Mouse (Mus musculus) forebrain, embryonic 13.5 days (tissue): ENCODE data around the gene Msantd3. TPM values are rescaled to one million over a fixed set of nuclear protein-coding genes. Genes with fewer than 3 reads are reported as not detected.

Source experiments
- ATAC-seq: fragments of 200-750 bp; cut with Nextera tagmentation; 2 replicates; pipeline ENCODE4 v1.8.0; 2017
- H3K27ac ChIP-seq: fragments of 300-500 bp; sonication (generic); 2 replicates; pipeline ENCODE4 v1.5.1; 2015; ENCODE audit warnings: inconsistent platforms, mild to moderate bottlenecking, moderate library complexity
- H3K27me3 ChIP-seq: fragments of 300-500 bp; sonication (generic); 2 replicates; pipeline ENCODE4 v1.6.1; 2015; ENCODE audit warnings: mild to moderate bottlenecking, inconsistent platforms
- H3K36me3 ChIP-seq: fragments of 300-500 bp; sonication (generic); 2 replicates; pipeline ENCODE4 v1.6.1; 2015; ENCODE audit warnings: mild to moderate bottlenecking, inconsistent platforms; ENCODE audit not compliant: poor library complexity, severe bottlenecking
- H3K4me1 ChIP-seq: fragments of 300-500 bp; sonication (generic); 2 replicates; pipeline ENCODE4 v1.6.1; 2015; ENCODE audit warnings: inconsistent platforms
- H3K4me2 ChIP-seq: fragments of 300-500 bp; sonication (generic); 2 replicates; pipeline ENCODE4 v1.6.1; 2015; ENCODE audit warnings: inconsistent platforms, mild to moderate bottlenecking, moderate library complexity
- H3K4me3 ChIP-seq: fragments of 300-500 bp; sonication (generic); 2 replicates; pipeline ENCODE4 v1.5.1; 2015; ENCODE audit warnings: mild to moderate bottlenecking, inconsistent platforms
- H3K9ac ChIP-seq: fragments of 300-500 bp; sonication (generic); 2 replicates; pipeline ENCODE4 v1.6.1; 2015; ENCODE audit warnings: mild to moderate bottlenecking, inconsistent platforms
- H3K9me3 ChIP-seq: fragments of 300-500 bp; sonication (generic); replicated peaks from 2 replicates; pipeline ENCODE4 v1.6.1; 2016; ENCODE audit warnings: inconsistent platforms
- WGBS: fragments of 180-500 bp; shearing (Covaris S2); methylation state at CpG from one replicate; pipeline ENCODE4 v1.1.7; 2015; 5-methylcytosine and 5-hydroxymethylcytosine counted together
- polyA plus RNA-seq: library from polyadenylated mRNA; unstranded; fragments of >200 nt; fragmentation: Nextera tagmentation; extraction: Ambion mirVana; gene quantifications from 2 replicates; pipeline ENCODE4 v1.2.1, GENCODE M21; 2015

Msantd3 gene
- polyA plus RNA-seq, 1 experiment from 2014 or later, result 52.2 TPM

GRCm38 (mm10) chr4:48586099-48586821 lies 46.5 kb downstream of the Msantd3 start:
- WGBS, result 0% methylated on average over 12 of the region's 12 CpGs
- Histone ChIP-seq H3K9me3 (no peaks in the 10 kb centered on the region), H3K27ac (peak overlapping the region; percentile 97), H3K27me3 (no peaks in the 10 kb centered on the region), H3K4me3 (peak overlapping the region; percentile 88), H3K36me3 (peaks cover 10% of the 10 kb centered on the region; the same call in 1 of the 2 replicates), H3K9ac (peak overlapping the region; percentile 99), H3K4me2 (peak overlapping the region; percentile 88), H3K4me1 (peaks cover 46% of the 10 kb centered on the region)
- peak; percentile 41 for ATAC-seq

- WGBS, result 82% methylated on average over 2 of the region's 2 CpGs
Measured at GRCm38 (mm10) chr4:48587526-48587925, 47.8 kb downstream of the Msantd3 start.

GRCm38 (mm10) chr4:48588576-48588975 lies 48.8 kb downstream of the Msantd3 start:
- ATAC-seq, result no peak
- Histone ChIP-seq H3K9me3 (no peaks in the 10 kb centered on the region), H3K4me1 (peaks cover 39% of the 10 kb centered on the region), H3K27ac (no peak overlapping the region), H3K36me3 (peaks cover 12% of the 10 kb centered on the region; the same call in 1 of the 2 replicates), H3K4me2 (peak overlapping the region; percentile 10; the same call in 1 of the 2 replicates), H3K27me3 (no peaks in the 10 kb centered on the region), H3K4me3 (no peak overlapping the region), H3K9ac (no peak overlapping the region)
- 62% methylated on average over 9 of the region's 9 CpGs for WGBS

More at GRCm38 (mm10) chr4:48587526-48587925, 47.8 kb downstream of the Msantd3 start:
- no peak overlapping the region for H3K9ac ChIP-seq
- H3K27ac ChIP-seq, result no peak overlapping the region
- no peak overlapping the region for H3K4me3 ChIP-seq
- no peaks in the 10 kb centered on the region for H3K27me3 ChIP-seq
- H3K4me1 ChIP-seq, result peaks cover 42% of the 10 kb centered on the region
- no peak for ATAC-seq
- H3K4me2 ChIP-seq, result no peak overlapping the region
- peaks cover 10% of the 10 kb centered on the region; the same call in 1 of the 2 replicates for H3K36me3 ChIP-seq
- no peaks in the 10 kb centered on the region for H3K9me3 ChIP-seq

GRCm38 (mm10) chr4:48590862-48591261 lies 51.1 kb downstream of the Msantd3 start:
- Histone ChIP-seq H3K36me3 (peaks cover 15% of the 10 kb centered on the region; the same call in 1 of the 2 replicates), H3K27ac (no peak overlapping the region), H3K4me1 (peaks cover 32% of the 10 kb centered on the region), H3K4me2 (no peak overlapping the region), H3K9ac (no peak overlapping the region), H3K9me3 (no peaks in the 10 kb centered on the region), H3K4me3 (no peak overlapping the region), H3K27me3 (no peaks in the 10 kb centered on the region)
- no peak for ATAC-seq
- WGBS, result 90% methylated on average over 7 of the region's 7 CpGs

- Histone ChIP-seq H3K36me3 (peaks cover 15% of the 10 kb centered on the region; the same call in 1 of the 2 replicates), H3K4me3 (no peak overlapping the region), H3K9ac (no peak overlapping the region), H3K4me1 (peaks cover 31% of the 10 kb centered on the region), H3K4me2 (no peak overlapping the region), H3K9me3 (no peaks in the 10 kb centered on the region), H3K27me3 (no peaks in the 10 kb centered on the region), H3K27ac (no peak overlapping the region)
- WGBS, result 95% methylated on average over 3 of the region's 3 CpGs
- no peak for ATAC-seq
Measured at GRCm38 (mm10) chr4:48591390-48591789, 51.7 kb downstream of the Msantd3 start.

- no peaks in the 10 kb centered on the region for H3K9me3 ChIP-seq
- no peak for ATAC-seq
- H3K27me3 ChIP-seq, result no peaks in the 10 kb centered on the region
- H3K9ac ChIP-seq, result no peak overlapping the region
- H3K4me3 ChIP-seq, result no peak overlapping the region
- H3K27ac ChIP-seq, result no peak overlapping the region
- H3K4me1 ChIP-seq, result peaks cover 23% of the 10 kb centered on the region
- 85% methylated on average over 5 of the region's 5 CpGs for WGBS
- H3K4me2 ChIP-seq, result no peak overlapping the region
- peaks cover 15% of the 10 kb centered on the region; the same call in 1 of the 2 replicates for H3K36me3 ChIP-seq
Measured at GRCm38 (mm10) chr4:48592328-48592727, 52.6 kb downstream of the Msantd3 start.

- Histone ChIP-seq H3K4me3 (no peak overlapping the region), H3K4me2 (no peak overlapping the region), H3K36me3 (peaks cover 11% of the 10 kb centered on the region; the same call in 1 of the 2 replicates), H3K9ac (no peak overlapping the region), H3K4me1 (peaks cover 26% of the 10 kb centered on the region), H3K9me3 (no peaks in the 10 kb centered on the region), H3K27ac (no peak overlapping the region), H3K27me3 (no peaks in the 10 kb centered on the region)
- ATAC-seq, result no peak
- WGBS, result 96% methylated on average over 7 of the region's 7 CpGs
Measured at GRCm38 (mm10) chr4:48592844-48593243, 53.1 kb downstream of the Msantd3 start.

- Histone ChIP-seq H3K27me3 (no peaks in the 10 kb centered on the region), H3K4me2 (no peak overlapping the region), H3K9me3 (0 out of 2 replicates have a peak, but pooled peaks cover 3% of the 10 kb centered on the region), H3K36me3 (peaks cover 5% of the 10 kb centered on the region; the same call in 1 of the 2 replicates), H3K9ac (no peak overlapping the region), H3K27ac (no peak overlapping the region), H3K4me3 (no peak overlapping the region), H3K4me1 (peaks cover 12% of the 10 kb centered on the region; the same call in 1 of the 2 replicates)
- no peak for ATAC-seq
- 94% methylated on average over 7 of the region's 7 CpGs for WGBS
Measured at GRCm38 (mm10) chr4:48596111-48596510, 56.4 kb downstream of the Msantd3 start.

- Histone ChIP-seq H3K27ac (no peak overlapping the region), H3K27me3 (no peaks in the 10 kb centered on the region), H3K9ac (no peak overlapping the region), H3K4me1 (no peaks in the 10 kb centered on the region), H3K4me2 (no peak overlapping the region), H3K4me3 (no peak overlapping the region), H3K36me3 (peaks cover 27% of the 10 kb centered on the region; the same call in 1 of the 2 replicates), H3K9me3 (no peaks in the 10 kb centered on the region)
- WGBS, result 43% methylated on average over 3 of the region's 3 CpGs
- ATAC-seq, result peak; percentile 36; the same call in 1 of the 2 replicates
Measured at GRCm38 (mm10) chr4:48605650-48606049, 65.9 kb downstream of the Msantd3 start.

GRCm38 (mm10) chr4:48609485-48609884 lies 69.8 kb downstream of the Msantd3 start:
- Histone ChIP-seq H3K36me3 (peaks cover 47% of the 10 kb centered on the region), H3K4me1 (no peaks in the 10 kb centered on the region), H3K4me2 (no peak overlapping the region), H3K27ac (no peak overlapping the region), H3K27me3 (no peaks in the 10 kb centered on the region), H3K9me3 (no peaks in the 10 kb centered on the region), H3K4me3 (no peak overlapping the region), H3K9ac (no peak overlapping the region)
- WGBS, result 93% methylated on average over 9 of the region's 9 CpGs
- no peak for ATAC-seq

GRCm38 (mm10) chr4:48610251-48610650 lies 70.5 kb downstream of the Msantd3 start:
- no peak for ATAC-seq
- H3K9ac ChIP-seq, result no peak overlapping the region
- H3K9me3 ChIP-seq, result no peaks in the 10 kb centered on the region
- no peaks in the 10 kb centered on the region for H3K27me3 ChIP-seq
- WGBS, result 87% methylated on average over 6 of the region's 6 CpGs
- H3K27ac ChIP-seq, result no peak overlapping the region
- H3K4me3 ChIP-seq, result no peak overlapping the region
- peaks cover 45% of the 10 kb centered on the region for H3K36me3 ChIP-seq
- no peaks in the 10 kb centered on the region for H3K4me1 ChIP-seq
- no peak overlapping the region for H3K4me2 ChIP-seq
